Mouse (Mus musculus) cerebellum, adult 11 months (tissue): ENCODE measurements around the gene Dock7.
"Not testable (repeated sequence)": the region's sequence is repeated elsewhere in the genome, so short reads cannot be mapped to it uniquely, and the experiment has no call there.

Source experiments
- DNase-seq: peaks from one replicate; pipeline ENCODE4 v3.0.0; 2022

Dock7 gene

GRCm38 (mm10) chr4:99005574-99005973, 115.1 kb downstream of the Dock7 start:
- DNase-seq, result no peak

GRCm38 (mm10) chr4:98993491-98993890, 127.2 kb downstream of the Dock7 start:
- no peak for DNase-seq

- DNase-seq, result no peak
Measured at GRCm38 (mm10) chr4:98984701-98985100, 136.0 kb downstream of the Dock7 start.

GRCm38 (mm10) chr4:98979976-98980375, 140.7 kb downstream of the Dock7 start:
- not testable (repeated sequence) for DNase-seq

GRCm38 (mm10) chr4:98978693-98979092, 142.0 kb downstream of the Dock7 start:
- DNase-seq, result no peak

- DNase-seq, result not testable (repeated sequence)
Measured at GRCm38 (mm10) chr4:98978288-98978687, 142.4 kb downstream of the Dock7 start.

- DNase-seq, result no peak
Measured at GRCm38 (mm10) chr4:98975741-98976140, 145.0 kb downstream of the Dock7 start.

- DNase-seq, result no peak
Measured at GRCm38 (mm10) chr4:98969946-98970345, 150.8 kb downstream of the Dock7 start.

- DNase-seq, result no peak
Measured at GRCm38 (mm10) chr4:98960243-98960642, 160.5 kb downstream of the Dock7 start.

GRCm38 (mm10) chr4:98955986-98956385, 164.7 kb downstream of the Dock7 start:
- peak; percentile 11 for DNase-seq

GRCm38 (mm10) chr4:98950563-98950962, 170.2 kb downstream of the Dock7 start:
- DNase-seq, result no peak

GRCm38 (mm10) chr4:98938210-98938609, 182.5 kb downstream of the Dock7 start:
- DNase-seq, result not testable (repeated sequence)

GRCm38 (mm10) chr4:98936036-98936435, 184.7 kb downstream of the Dock7 start:
- no peak for DNase-seq

GRCm38 (mm10) chr4:98925250-98925781, 195.4 kb downstream of the Dock7 start:
- no peak for DNase-seq

- DNase-seq, result no peak
Measured at GRCm38 (mm10) chr4:98924906-98925178, 195.9 kb downstream of the Dock7 start.

- peak; percentile 12 for DNase-seq
Measured at GRCm38 (mm10) chr4:98924071-98924905, 196.4 kb downstream of the Dock7 start.

- peak; percentile 83 for DNase-seq
Measured at GRCm38 (mm10) chr4:98923568-98924070, 197.1 kb downstream of the Dock7 start, which contains the start of gene Usp1. TSS of gene Usp1 (plus strand) at chr4:98923810.

- peak; percentile 97 for DNase-seq
Measured at GRCm38 (mm10) chr4:98922643-98923567, 197.8 kb downstream of the Dock7 start.

- DNase-seq, result peak; percentile 19
Measured at GRCm38 (mm10) chr4:98922061-98922642, 198.6 kb downstream of the Dock7 start.

GRCm38 (mm10) chr4:98920896-98921295, 199.8 kb downstream of the Dock7 start:
- DNase-seq, result no peak

GRCm38 (mm10) chr4:98918204-98918603, 202.5 kb downstream of the Dock7 start:
- DNase-seq, result no peak

GRCm38 (mm10) chr4:98917724-98918123, 203.0 kb downstream of the Dock7 start:
- DNase-seq, result no peak

GRCm38 (mm10) chr4:98910246-98910645, 210.5 kb downstream of the Dock7 start:
- no peak for DNase-seq
